Mouse (Mus musculus): ENCODE measurements around the gene Aqp11.

Aqp11 gene

GRCm38 (mm10) chr7:97707809-97708208 is 30.3 kb downstream of the Aqp11 start:
- DNase-seq (ENCODE audit: low read depth) = no peak

- no peak for DNase-seq (ENCODE audit: low read depth)
Observed at GRCm38 (mm10) chr7:97707123-97707522, 31.0 kb downstream of the Aqp11 start.

- no peak for DNase-seq (ENCODE audit: low read depth)
Observed at GRCm38 (mm10) chr7:97701106-97701505, 37.0 kb downstream of the Aqp11 start.

GRCm38 (mm10) chr7:97700173-97700572 is 37.9 kb downstream of the Aqp11 start:
- no peak for DNase-seq (ENCODE audit: low read depth)

- DNase-seq (ENCODE audit: low read depth) = peak; percentile 76
Observed at GRCm38 (mm10) chr7:97696506-97697254, 41.4 kb downstream of the Aqp11 start, which contains the start of gene Clns1a. Gene Clns1a, plus strand, starts transcription at chr7:97696634.

GRCm38 (mm10) chr7:97696133-97696505 is 42.0 kb downstream of the Aqp11 start:
- no peak for DNase-seq (ENCODE audit: low read depth)

- DNase-seq (ENCODE audit: low read depth) = no peak
Observed at GRCm38 (mm10) chr7:97695441-97695840, 42.6 kb downstream of the Aqp11 start.

- no peak for DNase-seq (ENCODE audit: low read depth)
Observed at GRCm38 (mm10) chr7:97687831-97688230, 50.3 kb downstream of the Aqp11 start.

GRCm38 (mm10) chr7:97679239-97679638 is 58.9 kb downstream of the Aqp11 start:
- peak; percentile 44 for DNase-seq (ENCODE audit: low read depth)
